8 mouse cellular contexts compared by ENCODE assay signal in genomic region chr3:37414413-37414960, GRCm38 (mm10). TPM values are rescaled to one million over a fixed set of nuclear protein-coding genes. Genes with fewer than 3 reads are reported as not detected.
A peak's percentile ranks its signal among the peaks of the same experiment; 100 is the strongest.
DNase-seq lines count a peak whose midpoint lies in the region; ATAC-seq lines count a peak whose summit lies in the region.

No protein-coding gene starts in this region.

- H3K4me3 ChIP-seq in midbrain, embryonic 11.5 days (ENCODE audit: low read depth, low read length): no peak overlapping the region
- H3K4me3 ChIP-seq in midbrain, embryonic 13.5 days (replicated peaks): no peak overlapping the region
- H3K4me3 ChIP-seq in limb, embryonic 11.5 days (ENCODE audit: low read depth, low read length): no peak overlapping the region

- 56% methylated on average over 14 of the region's 14 CpGs for WGBS in midbrain, embryonic 11.5 days
- 54% methylated on average over 14 of the region's 14 CpGs for WGBS in midbrain, embryonic 13.5 days
- 55% methylated on average over 14 of the region's 14 CpGs for WGBS in limb, embryonic 11.5 days

- ATAC-seq in midbrain, embryonic 11.5 days (ENCODE audit: low FRiP score): no peak
- no peak for ATAC-seq in midbrain, embryonic 13.5 days
- ATAC-seq in frontal cortex, adult (ENCODE audit: low TSS enrichment): peak; percentile 64
- ATAC-seq in inflammation-experienced regulatory T-cells, adult 6 months: peak; percentile 29
- ATAC-seq in limb, embryonic 11.5 days (ENCODE audit: insufficient number of reproducible peaks, low FRiP score, low TSS enrichment, low read depth): no peak

- no peak overlapping the region for H3K4me2 ChIP-seq in midbrain, embryonic 11.5 days
- no peak overlapping the region for H3K4me2 ChIP-seq in midbrain, embryonic 13.5 days (replicated peaks)
- H3K4me2 ChIP-seq in limb, embryonic 11.5 days (ENCODE audit: low read depth, severe bottlenecking): no peak overlapping the region

- no peak overlapping the region for H3K27ac ChIP-seq in midbrain, embryonic 11.5 days (ENCODE audit: low read depth, low read length)
- H3K27ac ChIP-seq in midbrain, embryonic 13.5 days: no peak overlapping the region
- no peak overlapping the region for H3K27ac ChIP-seq in limb, embryonic 11.5 days (replicated peaks; ENCODE audit: low read depth, low read length)

- H3K9me3 ChIP-seq in midbrain, embryonic 11.5 days (ENCODE audit: control insufficient read depth, low read length): no peaks in the 10 kb centered on the region
- H3K9me3 ChIP-seq in midbrain, embryonic 13.5 days: no peaks in the 10 kb centered on the region
- no peaks in the 10 kb centered on the region for H3K9me3 ChIP-seq in limb, embryonic 11.5 days (ENCODE audit: control insufficient read depth, low read length)

- DNase-seq in midbrain, embryonic 11.5 days (ENCODE audit: low spot score, missing footprints): peak; percentile 95
- DNase-seq in brain, embryonic 18.5 days (ENCODE audit: low read depth, low spot score): peak; percentile 47
- peak; percentile 88 for DNase-seq in limb, embryonic 11.5 days (ENCODE audit: low spot score)
- peak; percentile 68 for DNase-seq in retina, adult 2 months (ENCODE audit: low read depth, low spot score)
- peak; percentile 73 for DNase-seq in thymus, postnatal 25 days

- no peaks in the 10 kb centered on the region for H3K36me3 ChIP-seq in midbrain, embryonic 11.5 days (ENCODE audit: control insufficient read depth, insufficient read depth, low read length)
- H3K36me3 ChIP-seq in midbrain, embryonic 13.5 days: no peaks in the 10 kb centered on the region
- no peaks in the 10 kb centered on the region for H3K36me3 ChIP-seq in limb, embryonic 11.5 days (ENCODE audit: control insufficient read depth, insufficient read depth, low read length)

- H3K9ac ChIP-seq in midbrain, embryonic 11.5 days (ENCODE audit: low read length): no peak overlapping the region
- no peak overlapping the region for H3K9ac ChIP-seq in midbrain, embryonic 13.5 days (replicated peaks)
- H3K9ac ChIP-seq in limb, embryonic 11.5 days (ENCODE audit: low read length): no peak overlapping the region

- H3K27me3 ChIP-seq in midbrain, embryonic 11.5 days (ENCODE audit: control insufficient read depth, insufficient read depth, low read length): no peaks in the 10 kb centered on the region
- H3K27me3 ChIP-seq in midbrain, embryonic 13.5 days: no peaks in the 10 kb centered on the region
- H3K27me3 ChIP-seq in limb, embryonic 11.5 days (ENCODE audit: control insufficient read depth, insufficient read depth, low read length): no peaks in the 10 kb centered on the region

- peaks cover 7% of the 10 kb centered on the region for H3K4me1 ChIP-seq in midbrain, embryonic 11.5 days (ENCODE audit: control insufficient read depth, insufficient read depth, low read length)
- peaks cover 8% of the 10 kb centered on the region for H3K4me1 ChIP-seq in midbrain, embryonic 13.5 days (replicated peaks)
- no peaks in the 10 kb centered on the region for H3K4me1 ChIP-seq in limb, embryonic 11.5 days (ENCODE audit: control insufficient read depth, insufficient read depth, low read length)

RNA-seq across cellular contexts. Expression of gene Spata5, which starts 5.2 kb away (rescaled TPM):
- polyA plus RNA-seq in midbrain, embryonic 11.5 days (2014; fragmentation: Nextera tagmentation; extraction: Ambion mirVana): 42.1 and 42.3 TPM in 2 replicates
- 31.2 and 33.5 TPM in 2 replicates for polyA plus RNA-seq in midbrain, embryonic 13.5 days (2015; fragmentation: Nextera tagmentation; extraction: Ambion mirVana)
- 10 to 100 TPM; 21.3 to 27.3 (median 26.5) TPM for polyA plus RNA-seq in inflammation-experienced regulatory T-cells, adult 6 months (2017; shearing (Covaris generic))
- polyA plus RNA-seq in limb, embryonic 11.5 days (2014; fragmentation: Nextera tagmentation; extraction: Ambion mirVana): 51.3 and 51.4 TPM in 2 replicates

RNA-seq across cellular contexts. Expression of gene Nudt6, which starts 5.5 kb away (rescaled TPM):
- polyA plus RNA-seq in midbrain, embryonic 11.5 days (2014; fragmentation: Nextera tagmentation; extraction: Ambion mirVana): 3.3 and 3.5 TPM in 2 replicates
- 4.4 and 6.0 TPM in 2 replicates for polyA plus RNA-seq in midbrain, embryonic 13.5 days (2015; fragmentation: Nextera tagmentation; extraction: Ambion mirVana)
- polyA plus RNA-seq in inflammation-experienced regulatory T-cells, adult 6 months (2017; shearing (Covaris generic)): 10 to 100 TPM in 2 of 3 experiments, 1 to 10 TPM in 1; 9.8 to 19.2 (median 14.1) TPM
- 2.8 and 3.5 TPM in 2 replicates for polyA plus RNA-seq in limb, embryonic 11.5 days (2014; fragmentation: Nextera tagmentation; extraction: Ambion mirVana)

Comparison
In these comparisons a context has a peak if more than half of its experiments do, and no peak if none do; other contexts are left out.
1. ATAC-seq: peak in frontal cortex, adult (single experiment) and inflammation-experienced regulatory T-cells, adult 6 months (single experiment); none in midbrain, embryonic 11.5 days (single experiment), midbrain, embryonic 13.5 days (single experiment) and limb, embryonic 11.5 days (single experiment).
2. Peak in every context shown above with its lines, with median percentiles within 50 percentile points of each other: DNase-seq.